Mouse (Mus musculus) thymus, postnatal 0 days (tissue): ENCODE results near the gene Gm21739. TPM values are rescaled to one million over a fixed set of nuclear protein-coding genes. Genes with fewer than 3 reads are reported as not detected.
"Not testable (repeated sequence)": the region's sequence is repeated elsewhere in the genome, so short reads cannot be mapped to it uniquely, and the experiment has no call there.

Experiments used
- DNase-seq: peaks from one replicate; pipeline ENCODE4 v3.0.0-alpha.2; 2015; ENCODE audit warnings: low spot score
- polyA plus RNA-seq: library from polyadenylated mRNA; unstranded; fragments of >200 nt; fragmentation: Nextera tagmentation; extraction: Ambion mirVana; gene quantifications from 2 replicates; pipeline ENCODE4 v1.2.1, GENCODE M21; 2015

Gene Gm21739
- polyA plus RNA-seq, result not detected in 2 replicates

DNA sequence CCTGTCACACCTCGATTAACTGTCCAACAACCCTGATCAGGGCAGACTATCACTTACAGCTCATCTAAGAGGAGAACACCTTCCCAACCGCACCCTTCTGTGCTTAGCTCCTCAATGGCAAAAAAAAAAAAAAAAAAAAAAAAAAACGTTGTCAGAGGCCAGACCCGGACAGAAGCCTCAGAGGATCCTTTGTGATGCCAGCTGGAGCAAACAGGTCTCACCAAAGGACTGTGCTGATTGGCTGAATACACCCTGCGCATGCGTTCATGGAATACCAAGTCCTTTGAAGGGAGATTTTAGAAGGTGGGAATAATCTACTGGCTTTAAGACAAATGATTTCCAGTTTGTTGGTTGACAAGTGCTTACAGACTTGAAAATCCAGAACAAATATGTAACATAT is at the start of gene Gm21739:
Gene Gm21739 (minus strand): TSS at position 101 of the 400 bp plus-strand sequence.
- not testable (repeated sequence) for DNase-seq
